Mouse (Mus musculus): Measurements from ENCODE around the gene Klhdc2.

DNA sequence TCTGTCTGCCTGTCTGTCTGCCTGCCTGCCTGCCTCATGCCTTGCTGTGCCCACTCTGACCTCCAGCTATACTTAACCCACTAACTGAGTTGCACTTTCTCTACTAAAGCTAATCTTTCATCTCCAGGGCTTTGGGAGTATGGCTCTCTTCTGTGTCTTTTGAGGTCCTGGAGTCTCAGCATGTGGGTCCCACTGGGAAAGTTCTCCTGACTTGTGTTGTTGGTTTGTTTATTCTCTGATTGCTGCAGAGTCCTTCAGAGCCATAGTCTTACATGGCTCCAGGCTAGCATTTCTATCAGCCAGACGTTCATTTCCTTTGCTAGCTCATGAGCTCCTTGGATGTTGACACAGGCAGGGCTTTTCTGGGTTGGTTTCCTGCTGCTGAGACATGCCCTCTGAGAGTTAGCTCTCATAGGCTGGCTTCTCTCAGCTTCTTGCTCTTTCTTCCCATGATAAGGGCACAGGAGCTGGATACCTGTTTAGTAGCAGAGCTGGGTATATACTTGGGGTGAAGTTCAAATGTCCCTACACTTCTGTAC lies 16.5 kb upstream of the Klhdc2 start:
- TF ChIP-seq POLR2A (IDR thresholded peaks at IDR 0.05; ENCODE audit: low read depth, low read length): no peak
- no peak for TF ChIP-seq CTCF (IDR thresholded peaks at IDR 0.05; ENCODE audit: extremely low read depth, insufficient read depth, insufficient read length, insufficient replicate concordance)

All from spleen, adult 2 months (tissue).